Mouse (Mus musculus) forelimb bud, embryonic 11.5 days (tissue): ENCODE measurements around the gene 4632433K11Rik.
A peak's percentile ranks its signal among the peaks of the same experiment; 100 is the strongest.
"Not testable (repeated sequence)": the region's sequence is repeated elsewhere in the genome, so short reads cannot be mapped to it uniquely, and the experiment has no call there.

Source experiments
- DNase-seq: peaks from one replicate; pipeline ENCODE4 v3.0.0-alpha.2; 2012; ENCODE audit warnings: low read depth, low spot score

4632433K11Rik gene

GRCm38 (mm10) chr7:5056651-5057263, 22.8 kb downstream of the 4632433K11Rik start:
- DNase-seq = no peak

GRCm38 (mm10) chr7:5057381-5057780, 23.5 kb downstream of the 4632433K11Rik start:
- DNase-seq = no peak

- no peak for DNase-seq
Observed at GRCm38 (mm10) chr7:5057804-5058203, 23.9 kb downstream of the 4632433K11Rik start.

GRCm38 (mm10) chr7:5058631-5059030, 24.7 kb downstream of the 4632433K11Rik start:
- no peak for DNase-seq

- DNase-seq = no peak
Observed at GRCm38 (mm10) chr7:5059421-5059820, 25.5 kb downstream of the 4632433K11Rik start.

- peak; percentile 82 for DNase-seq
Observed at GRCm38 (mm10) chr7:5060239-5060731, 26.4 kb downstream of the 4632433K11Rik start.

- DNase-seq = peak; percentile 99
Observed at GRCm38 (mm10) chr7:5060944-5061773, 27.2 kb downstream of the 4632433K11Rik start.

GRCm38 (mm10) chr7:5061774-5062359, 27.9 kb downstream of the 4632433K11Rik start, which contains the start of gene U2af2:
Gene U2af2, plus strand, starts transcription at chr7:5062143.
- DNase-seq = peak; percentile 85

GRCm38 (mm10) chr7:5062360-5063001, 28.6 kb downstream of the 4632433K11Rik start:
- peak; percentile 85 for DNase-seq

GRCm38 (mm10) chr7:5064886-5065285, 31.0 kb downstream of the 4632433K11Rik start:
- DNase-seq = no peak

- DNase-seq = no peak
Observed at GRCm38 (mm10) chr7:5073586-5073985, 39.7 kb downstream of the 4632433K11Rik start.

- DNase-seq = no peak
Observed at GRCm38 (mm10) chr7:5074984-5075383, 41.1 kb downstream of the 4632433K11Rik start.

GRCm38 (mm10) chr7:5076931-5077330, 43.0 kb downstream of the 4632433K11Rik start:
- DNase-seq = no peak

- DNase-seq = not testable (repeated sequence)
Observed at GRCm38 (mm10) chr7:5079365-5080009, 45.6 kb downstream of the 4632433K11Rik start.

- DNase-seq = peak; percentile 95
Observed at GRCm38 (mm10) chr7:5080010-5080751, 46.3 kb downstream of the 4632433K11Rik start, which contains the start of gene Epn1. Gene Epn1, plus strand, starts transcription at chr7:5080235.

- DNase-seq = no peak
Observed at GRCm38 (mm10) chr7:5080815-5081214, 46.9 kb downstream of the 4632433K11Rik start.

GRCm38 (mm10) chr7:5081241-5081640, 47.3 kb downstream of the 4632433K11Rik start:
- DNase-seq = no peak

- no peak for DNase-seq
Observed at GRCm38 (mm10) chr7:5081939-5082338, 48.0 kb downstream of the 4632433K11Rik start.

- no peak for DNase-seq
Observed at GRCm38 (mm10) chr7:5083325-5084105, 49.6 kb downstream of the 4632433K11Rik start.
